Mouse (Mus musculus) megakaryocyte, adult 5-6 weeks (primary cell): ENCODE measurements around the gene E2f6. TPM values are rescaled to one million over a fixed set of nuclear protein-coding genes. Genes with fewer than 3 reads are reported as not detected.

Experiments
- ATAC-seq: 2 replicates; pipeline ENCODE4 v1.8.0; 2016; ENCODE audit warnings: mild to moderate bottlenecking, inconsistent platforms; ENCODE audit not compliant: poor library complexity, severe bottlenecking
- total RNA-seq, 2 experiments: library from RNA; stranded (forward) in 1 of 2; stranded (reverse) in 1 of 2; fragments of 153-499, 151-499 nt in 1 of 2; fragments of 221-1000, 200-1000 nt in 1 of 2; gene quantifications; 2 replicates each; pipeline versions ENCODE4 v1.2.3 to v1.2.4; 2015 to 2017

Gene E2f6
- total RNA-seq, 2 experiments from 2014 or later = 33.8 to 34.4 TPM

- no peak for ATAC-seq
Measured at GRCm38 (mm10) chr12:16870405-16871068, 59.8 kb downstream of the E2f6 start.

GRCm38 (mm10) chr12:16872006-16872405 is 61.2 kb downstream of the E2f6 start:
- ATAC-seq = no peak

DNA sequence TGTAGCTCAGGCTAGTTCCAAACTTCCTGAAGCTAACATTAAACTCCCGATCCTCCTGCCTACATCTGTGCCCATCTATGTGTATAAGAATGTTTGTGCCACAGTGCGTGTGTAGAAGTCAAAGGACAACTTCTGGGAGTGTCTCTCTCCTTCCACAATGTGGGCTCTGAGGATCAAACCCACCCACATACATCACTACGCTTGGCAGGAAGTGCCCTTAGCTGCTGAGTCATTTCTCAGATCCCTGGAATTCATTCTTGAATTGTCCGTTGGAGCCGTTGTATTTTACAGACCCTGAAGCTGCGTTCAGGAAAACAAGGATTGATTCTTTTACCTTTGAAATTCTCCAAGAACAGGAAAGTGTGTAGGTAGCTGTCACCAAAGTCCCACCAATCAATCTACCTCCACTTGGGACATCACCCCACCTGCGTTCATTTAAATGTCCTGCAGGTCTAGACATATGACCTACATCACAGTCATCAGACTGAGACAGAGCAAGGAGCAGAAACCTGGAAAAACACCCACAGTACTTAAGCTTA is 62.2 kb downstream of the E2f6 start:
- no peak for ATAC-seq

GRCm38 (mm10) chr12:16873549-16873948 is 62.8 kb downstream of the E2f6 start:
- ATAC-seq = no peak

- no peak for ATAC-seq
Measured at GRCm38 (mm10) chr12:16874086-16874485, 63.3 kb downstream of the E2f6 start.

GRCm38 (mm10) chr12:16875269-16875668 is 64.5 kb downstream of the E2f6 start:
- ATAC-seq = peak; percentile 78

DNA sequence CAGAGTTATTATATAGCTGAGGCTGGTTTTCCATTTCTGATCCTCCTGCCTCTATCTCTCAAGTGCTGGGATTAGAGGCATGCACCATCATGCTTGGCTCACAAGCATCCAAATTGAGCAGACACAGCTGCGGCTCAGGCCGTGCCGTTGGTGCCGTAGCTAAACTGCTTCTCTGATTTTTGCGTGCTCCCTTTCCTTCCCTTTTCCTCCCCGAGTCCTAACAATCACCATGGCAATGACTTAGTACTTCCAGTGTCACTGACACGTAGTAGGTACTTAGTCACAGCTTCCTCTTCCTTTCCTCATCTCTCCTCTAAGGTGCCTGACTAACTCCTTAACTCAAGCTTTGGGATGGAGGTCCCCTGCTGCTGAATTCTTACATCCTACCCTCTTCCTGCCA is 64.9 kb downstream of the E2f6 start:
- ATAC-seq = peak; percentile 82

DNA sequence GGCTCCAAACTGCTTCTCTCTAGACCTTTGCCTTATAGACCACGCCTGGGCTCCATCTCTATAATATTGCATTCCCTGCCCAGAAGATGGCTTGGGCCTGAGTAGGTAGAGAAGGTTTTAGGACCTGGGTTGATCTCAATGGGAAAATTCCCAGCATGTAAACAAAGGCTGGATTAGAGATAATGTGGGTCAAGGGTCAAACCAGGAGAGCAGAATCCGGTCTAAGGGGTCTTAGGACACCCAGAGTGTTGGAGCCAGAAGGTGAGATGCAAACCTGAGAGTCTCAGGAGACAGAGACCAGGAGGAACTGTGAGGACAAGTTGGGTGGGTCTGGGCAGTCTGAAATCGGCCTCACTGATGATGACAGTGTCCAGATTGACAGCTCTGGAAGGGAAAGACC is 65.9 kb downstream of the E2f6 start:
- ATAC-seq = no peak

- ATAC-seq = no peak
Measured at GRCm38 (mm10) chr12:16877141-16877540, 66.4 kb downstream of the E2f6 start.

GRCm38 (mm10) chr12:16877679-16878078 is 66.9 kb downstream of the E2f6 start:
- peak; percentile 26; the same call in 1 of the 2 replicates for ATAC-seq

DNA sequence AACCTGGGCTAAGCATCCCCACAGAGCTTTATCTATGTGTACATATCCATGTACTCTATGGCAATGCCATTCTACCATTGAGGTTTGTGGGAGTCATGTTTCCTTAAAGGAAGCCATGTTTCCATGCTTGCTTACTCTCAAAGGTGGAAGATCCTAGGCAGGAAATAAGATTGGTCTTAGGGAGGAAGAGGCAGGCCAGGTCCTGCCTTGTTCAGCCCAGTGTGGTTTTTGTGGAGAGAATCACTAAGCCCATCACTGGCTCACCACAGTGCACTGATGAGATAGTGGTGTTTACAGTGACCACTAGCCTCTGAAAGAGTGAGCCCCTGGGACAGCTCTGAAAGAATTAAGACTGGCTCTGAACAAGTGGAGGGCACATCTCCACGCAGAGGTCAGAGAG is 68.6 kb downstream of the E2f6 start:
- ATAC-seq = no peak

DNA sequence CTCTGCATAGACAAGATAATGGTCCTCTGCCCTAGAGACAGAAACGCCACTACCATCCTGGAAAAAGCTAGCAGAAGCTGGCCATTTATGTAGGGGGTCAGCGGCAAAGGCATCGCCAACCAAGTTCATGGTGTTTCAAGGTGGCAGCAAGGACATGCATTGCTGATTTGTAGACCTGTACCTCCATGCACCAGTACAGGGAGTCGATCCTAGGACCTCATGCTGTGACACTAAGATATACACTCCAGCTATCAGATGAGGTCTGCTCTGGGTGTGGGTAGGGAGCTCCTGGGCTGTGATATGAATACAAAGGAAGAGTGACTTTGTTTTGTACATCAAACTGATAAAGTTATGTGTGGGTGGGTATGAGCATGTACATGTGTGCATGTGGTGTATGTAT is 69.3 kb downstream of the E2f6 start:
- no peak for ATAC-seq

DNA sequence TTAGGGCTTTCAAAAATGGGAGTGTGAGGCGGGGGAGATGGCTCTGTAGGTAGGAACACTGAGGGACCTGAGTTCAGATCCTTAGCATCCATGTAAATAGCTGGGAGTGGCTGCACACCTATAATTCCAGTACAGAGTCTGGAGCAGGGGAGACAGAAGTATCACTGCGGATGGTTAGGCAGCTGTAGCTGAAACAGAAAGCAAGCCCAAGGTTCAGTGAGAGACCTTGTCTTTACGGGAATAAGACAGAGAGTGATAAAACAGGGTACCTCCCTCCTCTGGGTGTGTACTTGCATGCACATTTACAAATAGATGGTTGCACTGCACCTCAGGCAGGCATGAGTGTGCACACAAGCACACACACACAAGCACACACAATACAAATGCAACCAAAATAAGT is 71.7 kb downstream of the E2f6 start:
- no peak for ATAC-seq

DNA sequence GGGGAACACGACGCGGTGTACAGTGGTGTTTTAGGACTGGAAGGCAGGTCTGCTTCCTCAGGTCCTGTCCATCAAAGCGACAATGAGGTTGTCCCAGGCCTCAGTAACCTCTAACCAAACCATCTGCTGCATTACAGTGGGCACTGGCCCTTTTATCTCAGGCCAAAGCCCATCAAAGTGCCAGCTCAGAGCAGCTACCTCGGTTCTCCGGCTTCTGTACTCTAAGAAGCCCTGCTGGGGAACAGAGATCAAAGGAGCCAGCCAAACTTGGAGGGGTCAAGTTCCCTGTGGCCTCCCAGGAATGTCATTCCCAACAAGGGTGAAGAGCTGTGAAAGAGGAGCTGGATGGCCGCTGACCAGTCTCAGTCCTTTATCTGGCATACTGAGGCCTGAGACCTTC is 72.3 kb downstream of the E2f6 start:
- ATAC-seq = no peak

DNA sequence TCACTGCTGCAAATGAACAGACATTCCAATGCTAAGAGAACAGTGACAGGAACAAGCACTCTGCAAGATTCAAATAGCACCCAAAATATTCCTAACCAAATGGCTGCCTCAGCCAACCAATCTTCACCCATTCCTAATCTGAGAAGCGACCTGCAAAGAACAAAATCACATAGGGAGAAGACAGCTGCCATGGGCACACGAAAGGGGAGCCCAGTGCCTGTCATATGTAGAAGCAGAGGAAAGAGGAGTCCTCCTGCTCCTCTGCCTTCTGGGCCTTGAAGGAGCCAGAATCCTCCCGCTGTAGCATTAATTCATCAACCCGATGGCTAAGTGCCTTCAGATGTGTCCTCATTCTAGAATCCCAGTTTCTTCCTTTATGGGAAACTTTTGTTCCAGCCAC is 73.8 kb downstream of the E2f6 start:
- no peak for ATAC-seq

GRCm38 (mm10) chr12:16886354-16886753 is 75.6 kb downstream of the E2f6 start:
- no peak for ATAC-seq

Other genes with a start within 250 kb of the E2f6 start
- gene Lpin1, start 200.0 kb upstream of the E2f6 start, total RNA-seq (2015) = 6.0 and 11.7 TPM in 2 replicates
- gene Lpin1, start 200.0 kb upstream of the E2f6 start, total RNA-seq (2017) = 6.3 and 6.6 TPM in 2 replicates
- not detected in 2 replicates for gene Ntsr2, start 157.6 kb upstream of the E2f6 start, total RNA-seq (2015)
- not detected in 2 replicates for gene Ntsr2, start 157.6 kb upstream of the E2f6 start, total RNA-seq (2017)
- 0.68 TPM in 1 of 2 replicates, not detected in the other for gene Greb1, start 10.1 kb upstream of the E2f6 start, total RNA-seq (2015)
- gene Greb1, start 10.1 kb upstream of the E2f6 start, total RNA-seq (2017) = not detected in 2 replicates
- gene Rock2, start 83.9 kb downstream of the E2f6 start, total RNA-seq (2015) = 53.0 and 63.4 TPM in 2 replicates
- 65.0 and 75.9 TPM in 2 replicates for gene Rock2, start 83.9 kb downstream of the E2f6 start, total RNA-seq (2017)
- 260 and 273 TPM in 2 replicates for gene Pqlc3, start 189.4 kb downstream of the E2f6 start, total RNA-seq (2015)
- 130 and 134 TPM in 2 replicates for gene Pqlc3, start 189.4 kb downstream of the E2f6 start, total RNA-seq (2017)
- gene 2410004P03Rik, start 200.8 kb downstream of the E2f6 start, total RNA-seq (2015) = 0.25 and 0.34 TPM in 2 replicates
- gene 2410004P03Rik, start 200.8 kb downstream of the E2f6 start, total RNA-seq (2017) = 0.26 and 0.41 TPM in 2 replicates